Mouse (Mus musculus) heart, postnatal 25 days (tissue): ENCODE results near the gene 3830406C13Rik. TPM values are rescaled to one million over a fixed set of nuclear protein-coding genes. Genes with fewer than 3 reads are reported as not detected.
"Not testable (repeated sequence)": the region's sequence is repeated elsewhere in the genome, so short reads cannot be mapped to it uniquely, and the experiment has no call there.

Experiments used
- DNase-seq: peaks from one replicate; pipeline ENCODE4 v3.0.0; 2022; ENCODE audit warnings: low spot score
- intact Hi-C: fragments of 180-260 bp; cut with DNase I; formaldehyde crosslinking; loops from one replicate; pipeline ENCODE4 v1.15.1; 2025
- total RNA-seq, 2 experiments: library from RNA; stranded (reverse); gene quantifications; 2 replicates each; pipeline ENCODE4 v1.2.3; 2021

The 3830406C13Rik gene
- total RNA-seq: 10 to 100 TPM; 19.7 to 24.1 TPM

DNA sequence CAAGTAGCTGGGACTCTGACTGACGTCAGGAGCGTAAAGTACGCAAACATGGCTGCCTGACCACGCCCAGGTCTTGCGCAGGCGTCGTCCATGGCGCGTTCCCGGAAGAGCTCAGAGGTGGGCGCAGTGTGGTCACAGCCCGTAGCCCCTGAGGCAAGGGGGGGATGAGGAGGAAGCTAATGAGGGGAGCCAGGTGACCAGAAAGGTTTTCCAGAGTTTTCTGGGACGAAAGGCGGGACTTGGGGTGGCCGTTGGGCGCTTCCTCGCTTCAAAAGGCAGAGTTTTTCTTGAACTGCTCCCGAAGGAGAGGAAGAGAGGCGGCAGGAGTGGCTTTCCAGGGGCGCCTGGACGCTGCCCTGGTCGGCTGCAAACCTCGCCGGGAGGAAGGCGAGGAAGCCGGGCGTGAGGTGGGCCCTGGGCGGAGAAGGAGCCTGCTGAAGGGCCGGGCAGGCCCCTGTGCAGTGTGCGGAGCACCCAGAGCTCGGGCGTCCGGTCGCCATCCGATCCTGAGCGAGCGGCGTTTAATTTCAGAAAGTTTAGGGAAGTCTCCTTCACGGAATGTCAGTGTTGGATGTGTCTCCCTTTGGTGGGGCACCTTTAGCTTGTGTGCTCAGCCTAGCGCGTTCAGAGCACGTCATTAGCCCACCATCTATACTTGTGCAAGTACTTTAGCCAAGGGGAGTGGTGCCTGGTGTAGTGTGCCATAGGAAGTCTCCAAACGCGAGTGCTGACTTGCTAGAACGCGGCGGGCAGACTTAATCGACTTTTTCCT, at the start of gene 3830406C13Rik:
Gene 3830406C13Rik, plus strand, starts transcription at position 33 of the 772 bp plus-strand sequence.
- DNase-seq: peak; percentile 74
- intact Hi-C loops: loop anchor here (10.0 kb wide), 1 partner anchor 130 kb away; no protein-coding TSS in a partner anchor

DNA sequence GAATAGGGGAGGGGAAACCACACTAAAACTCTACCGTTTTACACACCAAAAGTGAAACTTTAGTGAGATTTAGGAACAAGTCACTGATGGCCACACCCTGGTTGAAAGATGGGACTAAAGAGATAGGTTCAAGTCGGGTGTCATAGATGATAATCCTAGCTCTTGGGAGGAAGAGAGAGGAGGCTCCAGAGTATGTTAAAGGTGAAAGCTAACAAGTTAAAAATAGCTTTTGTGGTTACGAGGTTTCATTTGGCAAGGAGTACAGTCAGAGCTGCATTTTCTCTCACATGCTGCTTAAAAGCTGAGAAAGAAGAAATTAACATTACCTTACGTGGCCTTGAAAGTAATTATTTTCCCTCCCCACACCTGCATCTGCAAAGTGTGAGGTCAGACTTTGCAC, 40.2 kb upstream of the 3830406C13Rik start:
- intact Hi-C loops: no loop called here
- no peak for DNase-seq

- intact Hi-C loops: no loop called here
- no peak for DNase-seq
These were observed 7.9 kb upstream of the 3830406C13Rik start for GRCm38 (mm10) chr14:12276031-12276430.

- intact Hi-C loops: loop anchor here (10.0 kb wide), 1 partner anchor 129 kb away; no protein-coding TSS in a partner anchor
- no peak for DNase-seq
These were observed 332 bp upstream of the 3830406C13Rik start, which contains the start of gene Gm49355 for GRCm38 (mm10) chr14:12283641-12284040. Gm49355 (plus strand) TSS chr14:12283976.

- intact Hi-C loops: loop anchor here (10.0 kb wide), 1 partner anchor 135 kb away; no protein-coding TSS in a partner anchor
- DNase-seq: not testable (repeated sequence)
These were observed 5.8 kb downstream of the 3830406C13Rik start for GRCm38 (mm10) chr14:12289747-12290146.

DNA sequence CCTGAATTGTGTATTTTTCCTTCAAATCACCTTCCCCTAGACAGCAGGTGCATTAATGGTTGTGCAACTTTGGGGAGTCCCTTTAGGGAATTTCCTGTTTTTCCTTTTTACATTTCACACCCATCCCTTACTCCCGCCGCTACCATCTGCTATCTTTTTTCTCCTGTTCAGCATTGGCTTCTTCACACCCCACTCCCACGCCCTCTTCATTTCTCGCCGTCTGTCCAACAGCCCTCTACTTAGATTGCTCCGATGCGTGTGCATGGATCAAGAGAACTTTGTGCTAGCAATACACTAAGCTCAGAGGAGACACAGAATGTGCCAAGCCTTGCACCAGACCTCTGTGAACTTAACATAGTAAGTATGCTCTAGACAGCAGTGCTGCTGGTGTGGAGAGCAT, 12.4 kb downstream of the 3830406C13Rik start:
- intact Hi-C loops: no loop called here
- DNase-seq: no peak

GRCm38 (mm10) chr14:12299171-12299570, 15.2 kb downstream of the 3830406C13Rik start:
- intact Hi-C loops: no loop called here

GRCm38 (mm10) chr14:12299654-12300053, 15.7 kb downstream of the 3830406C13Rik start:
- intact Hi-C loops: loop anchor here (2.0 kb wide), 1 partner anchor 231 kb away; no protein-coding TSS in a partner anchor
- no peak for DNase-seq

More at GRCm38 (mm10) chr14:12299171-12299570, 15.2 kb downstream of the 3830406C13Rik start:
- no peak for DNase-seq

- intact Hi-C loops: loop anchor here (2.0 kb wide), 1 partner anchor 231 kb away; no protein-coding TSS in a partner anchor
- no peak for DNase-seq
These were observed 16.3 kb downstream of the 3830406C13Rik start for GRCm38 (mm10) chr14:12300275-12300674.

- DNase-seq: no peak
- intact Hi-C loops: loop anchor here (2.0 kb wide), 1 partner anchor 230 kb away; no protein-coding TSS in a partner anchor
These were observed 16.7 kb downstream of the 3830406C13Rik start for GRCm38 (mm10) chr14:12300677-12301076.

DNA sequence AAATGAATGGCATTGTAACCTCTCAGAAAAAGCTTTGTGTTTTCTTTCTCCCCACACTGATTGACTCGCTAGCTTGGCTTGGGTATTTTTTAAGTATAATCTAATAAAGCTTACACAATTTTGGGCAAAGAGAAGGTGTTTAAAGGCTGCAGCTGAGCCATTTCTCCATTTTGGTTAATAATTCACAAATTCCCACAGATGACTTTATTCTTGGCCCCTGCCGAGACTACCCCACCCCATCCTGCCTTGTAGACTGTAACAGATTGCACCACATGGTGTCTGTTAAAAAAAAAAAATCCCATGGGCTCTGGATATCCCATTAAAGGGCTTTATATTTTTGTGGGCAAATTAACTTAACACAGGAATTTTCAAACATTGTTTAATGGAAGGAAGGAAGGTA, 19.1 kb downstream of the 3830406C13Rik start:
- no peak for DNase-seq
- intact Hi-C loops: no loop called here

- DNase-seq: no peak
- intact Hi-C loops: no loop called here
These were observed 49.6 kb downstream of the 3830406C13Rik start for GRCm38 (mm10) chr14:12333622-12334021.

GRCm38 (mm10) chr14:12334925-12335324, 51.0 kb downstream of the 3830406C13Rik start:
- DNase-seq: no peak
- intact Hi-C loops: no loop called here

DNA sequence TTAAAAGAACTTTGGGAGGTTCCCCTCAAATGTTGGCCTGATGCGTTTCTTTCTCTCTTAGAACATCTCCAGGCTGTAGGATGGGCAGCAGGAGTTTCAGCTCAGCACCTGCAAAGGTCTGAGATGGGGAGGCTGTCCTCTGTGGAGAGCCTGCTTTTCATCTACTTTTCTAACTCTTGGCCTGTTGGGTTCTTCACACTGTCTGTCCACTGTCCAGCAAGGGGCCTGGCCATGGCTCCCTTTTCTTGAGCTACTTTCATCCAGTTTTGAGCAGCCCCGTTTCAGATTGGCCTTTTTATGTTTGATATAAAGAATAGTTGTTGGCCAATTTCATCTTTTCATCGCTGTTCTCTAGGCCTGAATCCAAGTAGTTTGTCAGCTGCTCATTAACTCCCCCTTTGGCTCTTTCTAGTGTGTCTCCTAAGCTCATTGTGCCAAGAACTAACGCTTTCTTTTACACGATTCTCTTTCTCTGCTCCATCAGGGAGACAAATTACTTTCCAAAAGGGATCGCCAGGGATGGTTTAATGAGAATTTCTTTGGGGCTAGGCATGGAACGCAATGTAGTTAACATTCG, 53.5 kb downstream of the 3830406C13Rik start:
- no peak for DNase-seq
- intact Hi-C loops: no loop called here

- DNase-seq: no peak
- intact Hi-C loops: no loop called here
These were observed 54.2 kb downstream of the 3830406C13Rik start for GRCm38 (mm10) chr14:12337998-12338809.

DNA sequence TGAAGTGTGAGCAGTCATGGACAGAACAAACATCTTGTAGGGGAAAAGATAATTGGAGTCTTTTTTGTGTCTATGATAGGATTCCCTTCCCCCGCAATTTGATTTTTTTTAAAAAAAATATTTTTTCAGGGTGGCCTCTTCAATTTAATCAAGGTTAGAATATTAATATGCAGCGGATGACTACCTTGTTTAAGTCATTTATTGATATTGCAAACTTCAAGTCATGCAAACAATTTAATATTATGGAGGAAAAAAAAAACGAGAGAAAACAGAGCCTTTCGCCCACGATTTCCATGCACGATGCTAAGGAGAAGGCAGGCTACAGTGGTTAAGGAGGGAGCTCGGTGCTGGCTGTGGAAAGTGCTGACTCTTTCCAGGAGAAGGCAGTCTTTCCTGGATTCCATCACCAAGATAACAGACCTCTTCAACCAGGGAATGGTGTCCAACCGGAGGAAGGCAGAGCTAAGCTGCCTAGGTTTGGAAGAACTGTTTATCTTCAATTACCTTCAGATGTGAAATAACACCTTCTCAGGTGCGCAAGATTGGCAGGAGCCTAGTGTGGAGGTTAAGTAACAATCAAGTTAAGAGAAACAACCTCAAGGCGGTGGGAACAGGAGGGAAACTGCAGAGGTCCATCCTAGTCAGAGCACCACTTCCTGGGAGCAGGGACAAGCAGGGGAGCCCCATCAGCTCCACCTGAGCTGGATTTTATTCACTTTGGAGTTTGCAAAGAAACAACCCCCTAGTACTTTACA, 55.0 kb downstream of the 3830406C13Rik start:
- intact Hi-C loops: no loop called here

DNA sequence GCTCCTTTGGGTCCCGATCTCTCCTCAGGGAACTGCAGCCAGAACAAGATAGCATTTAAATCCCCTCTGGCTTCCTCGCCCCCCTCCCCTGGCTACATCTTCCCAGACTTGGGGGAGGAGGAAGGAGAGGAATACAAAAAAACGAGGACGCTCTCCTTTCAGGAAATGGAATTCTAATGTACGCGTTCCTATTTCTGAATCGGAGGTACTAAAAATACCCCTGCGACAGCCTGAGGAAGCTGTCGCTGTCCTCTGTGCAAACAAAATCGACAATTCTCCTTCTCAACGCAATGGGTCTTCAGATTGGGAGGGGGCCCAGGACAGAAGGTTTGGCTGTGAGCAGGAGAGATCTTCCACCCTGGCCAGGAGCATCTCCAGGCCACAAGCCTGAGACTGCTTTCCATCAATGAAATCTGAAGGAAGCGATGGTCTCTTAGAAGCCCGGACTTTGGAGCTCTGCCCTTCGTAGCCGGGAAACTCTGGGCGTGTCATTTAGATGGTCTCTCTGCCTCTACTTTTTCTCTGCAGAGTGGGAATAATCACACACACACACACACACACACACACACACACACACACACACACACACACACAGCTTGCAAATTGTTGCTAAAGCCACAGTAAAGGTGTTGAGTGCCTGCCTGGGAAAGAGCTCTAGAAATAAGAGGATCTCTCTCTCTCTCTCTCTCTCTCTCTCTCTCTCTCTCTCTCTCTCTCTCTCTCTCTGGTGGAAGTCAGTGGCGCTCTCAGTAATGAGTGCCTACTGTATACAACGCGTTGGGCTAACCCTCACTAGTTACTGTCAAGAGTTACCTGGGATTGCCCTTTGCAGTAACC, 56.5 kb downstream of the 3830406C13Rik start:
- intact Hi-C loops: no loop called here
- DNase-seq: no peak

More for the DNA sequence above, 55.0 kb downstream of the 3830406C13Rik start:
- DNase-seq: no peak

- intact Hi-C loops: no loop called here
- DNase-seq: no peak
These were observed 57.3 kb downstream of the 3830406C13Rik start for GRCm38 (mm10) chr14:12341075-12341788.
